19 mouse cellular contexts compared by ENCODE assay signal in the genomic region with DNA sequence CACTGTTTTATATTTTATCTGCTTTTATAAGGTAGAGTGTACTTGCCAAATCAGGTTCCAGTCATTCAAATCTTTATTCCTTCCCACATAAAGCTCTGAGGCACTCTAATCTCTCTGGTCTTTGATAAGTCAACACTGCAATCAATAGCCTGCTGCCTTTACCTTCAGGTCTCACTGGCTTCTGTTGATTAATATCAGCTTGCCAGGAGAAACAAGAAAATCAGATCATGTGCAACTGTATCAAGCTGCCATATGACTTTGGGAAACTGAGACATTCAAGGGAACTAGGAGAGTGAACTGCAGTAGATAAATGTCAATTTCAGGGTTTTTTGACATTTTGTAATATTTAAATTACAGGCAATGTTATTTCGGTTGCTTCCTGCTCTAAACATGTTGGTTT.
DNase-seq lines count a peak whose midpoint lies in the region; ATAC-seq and TF ChIP-seq lines count a peak whose summit lies in the region.
"Had no signal": no experiment of that assay in that cellular context is flagged by ENCODE, and none has a peak within 500 bp of the region (broad histone marks: within the 10 kb centered on the region; RNA-seq: fewer than 3 reads in every experiment).

No protein-coding gene starts in this region.

- peaks cover 10% of the 10 kb centered on the region; the same call in 1 of the 2 replicates for H3K4me1 ChIP-seq in hindbrain, embryonic 14.5 days (replicated peaks; ENCODE audit: control insufficient read depth, insufficient read depth, low read length)
- peaks cover 19% of the 10 kb centered on the region for H3K4me1 ChIP-seq in midbrain, embryonic 13.5 days (replicated peaks)
- H3K4me1 ChIP-seq in stomach, postnatal 0 days (replicated peaks; ENCODE audit: control insufficient read depth, insufficient read depth), result no peaks in the 10 kb centered on the region
- H3K4me1 ChIP-seq: embryonic facial prominence, embryonic 15.5 days; heart, embryonic 15.5 days; liver, embryonic 12.5 days had no signal

- no peak for TF ChIP-seq CTCF in left cerebral cortex, adult 2 months (IDR thresholded peaks at IDR 0.05)
- TF ChIP-seq CTCF in stomach, postnatal 0 days (IDR thresholded peaks at IDR 0.05; ENCODE audit: low read depth), result no peak

- intact Hi-C loops in left cerebral cortex, adult 2 months (cut with DNase I), result no loop called here
- intact Hi-C loops in heart, postnatal 14 days (cut with DNase I), result no loop called here

- DNase-seq in left cerebral cortex, adult 2 months (ENCODE audit: extremely low spot score in 1 of 2, low spot score in 2 of 2), result no peak
- DNase-seq in left cerebral cortex, adult 9 months (ENCODE audit: low spot score in 2 of 2), result no peak
- DNase-seq in hindbrain, embryonic 14.5 days (ENCODE audit: low spot score), result no peak
- DNase-seq in stomach, postnatal 0 days (ENCODE audit: low spot score), result no peak
- no peak for DNase-seq in heart, postnatal 14 days
- no peak for DNase-seq in layer of hippocampus, postnatal 10 days (ENCODE audit: low spot score in 2 of 2)
- DNase-seq: cerebellum, adult 9-11 months; embryo, embryonic 11 days; gastrocnemius, postnatal 14 days; heart, adult 2 months; kidney, adult 9 months; kidney, postnatal 4 days; lung, embryonic 14.5 days; thymus, adult 18-20 months had no signal

- H3K27ac ChIP-seq in left cerebral cortex, adult 2 months, result peak overlapping the region; percentile 89
- H3K27ac ChIP-seq in hindbrain, embryonic 14.5 days, result peak overlapping the region; percentile 66
- peak overlapping the region; percentile 57 for H3K27ac ChIP-seq in midbrain, embryonic 13.5 days
- H3K27ac ChIP-seq in stomach, postnatal 0 days (replicated peaks), result no peak overlapping the region
- H3K27ac ChIP-seq: embryonic facial prominence, embryonic 15.5 days; heart, adult 2 months; heart, embryonic 15.5 days; liver, embryonic 12.5 days had no signal

- H3K9ac ChIP-seq in hindbrain, embryonic 14.5 days, result peak overlapping the region; percentile 39
- H3K9ac ChIP-seq in midbrain, embryonic 13.5 days (replicated peaks), result no peak overlapping the region
- no peak overlapping the region for H3K9ac ChIP-seq in stomach, postnatal 0 days (ENCODE audit: low read length)
- H3K9ac ChIP-seq: embryonic facial prominence, embryonic 15.5 days; heart, embryonic 15.5 days; liver, embryonic 12.5 days; lung, embryonic 14.5 days had no signal

- no peaks in the 10 kb centered on the region for H3K36me3 ChIP-seq in hindbrain, embryonic 14.5 days (replicated peaks; ENCODE audit: control insufficient read depth, insufficient read depth)
- no peaks in the 10 kb centered on the region for H3K36me3 ChIP-seq in midbrain, embryonic 13.5 days
- H3K36me3 ChIP-seq in stomach, postnatal 0 days (ENCODE audit: control insufficient read depth, insufficient read depth, low read length), result no peaks in the 10 kb centered on the region
- H3K36me3 ChIP-seq: embryonic facial prominence, embryonic 15.5 days; heart, embryonic 15.5 days; liver, embryonic 12.5 days had no signal

- peak overlapping the region; percentile 39 for H3K4me3 ChIP-seq in left cerebral cortex, adult 2 months
- no peak overlapping the region for H3K4me3 ChIP-seq in hindbrain, embryonic 14.5 days (replicated peaks; ENCODE audit: low read length)
- peak overlapping the region; percentile 21; the same call in 1 of the 2 replicates for H3K4me3 ChIP-seq in midbrain, embryonic 13.5 days (replicated peaks)
- H3K4me3 ChIP-seq in stomach, postnatal 0 days (ENCODE audit: low read depth, low read length), result no peak overlapping the region
- H3K4me3 ChIP-seq: embryonic facial prominence, embryonic 15.5 days; heart, adult 2 months; heart, embryonic 15.5 days; liver, embryonic 12.5 days had no signal

- no peak for ATAC-seq in hindbrain, embryonic 14.5 days (ENCODE audit: low FRiP score)
- no peak for ATAC-seq in midbrain, embryonic 13.5 days
- ATAC-seq in stomach, postnatal 0 days (ENCODE audit: low FRiP score, low TSS enrichment), result no peak
- ATAC-seq: inflammation-experienced regulatory T-cells, adult 6 months; liver, embryonic 12.5 days had no signal

- no peak for TF ChIP-seq EP300 in stomach, postnatal 0 days (optimal IDR thresholded peaks at IDR 0.05)

- WGBS in hindbrain, embryonic 14.5 days, result 60% methylated on average over 1 of the region's 1 CpGs
- 57% methylated on average over 1 of the region's 1 CpGs for WGBS in midbrain, embryonic 13.5 days
- WGBS in stomach, postnatal 0 days, result 75% methylated on average over 1 of the region's 1 CpGs

- peak overlapping the region; percentile 47 for H3K4me2 ChIP-seq in hindbrain, embryonic 14.5 days (replicated peaks)
- H3K4me2 ChIP-seq in midbrain, embryonic 13.5 days (replicated peaks), result peak overlapping the region; percentile 43
- peak overlapping the region; percentile 25; the same call in 1 of the 2 replicates for H3K4me2 ChIP-seq in stomach, postnatal 0 days (replicated peaks; ENCODE audit: low read depth)
- H3K4me2 ChIP-seq: embryonic facial prominence, embryonic 15.5 days; heart, embryonic 15.5 days; liver, embryonic 12.5 days; lung, embryonic 14.5 days had no signal

- H3K27me3 ChIP-seq in hindbrain, embryonic 14.5 days (ENCODE audit: control insufficient read depth, insufficient read depth, low read length), result no peaks in the 10 kb centered on the region
- H3K27me3 ChIP-seq in midbrain, embryonic 13.5 days, result no peaks in the 10 kb centered on the region
- H3K27me3 ChIP-seq in stomach, postnatal 0 days (ENCODE audit: control insufficient read depth, insufficient read depth, low read length), result no peaks in the 10 kb centered on the region
- H3K27me3 ChIP-seq: embryonic facial prominence, embryonic 15.5 days; heart, embryonic 15.5 days; liver, embryonic 12.5 days had no signal

- no peaks in the 10 kb centered on the region for H3K9me3 ChIP-seq in hindbrain, embryonic 14.5 days (ENCODE audit: control insufficient read depth, low read length)
- no peaks in the 10 kb centered on the region for H3K9me3 ChIP-seq in midbrain, embryonic 13.5 days
- H3K9me3 ChIP-seq in stomach, postnatal 0 days (ENCODE audit: control insufficient read depth, low read length), result no peaks in the 10 kb centered on the region
- H3K9me3 ChIP-seq: embryonic facial prominence, embryonic 15.5 days; heart, embryonic 15.5 days; liver, embryonic 12.5 days had no signal

Comparison
In these comparisons a context has a peak if more than half of its experiments do, and no peak if none do; other contexts are left out.
1. H3K4me3 ChIP-seq: peak in left cerebral cortex, adult 2 months (single experiment) and midbrain, embryonic 13.5 days (single experiment); none in hindbrain, embryonic 14.5 days (single experiment) and stomach, postnatal 0 days (single experiment).
2. Peak in every context shown above with its lines, with median percentiles within 50 percentile points of each other: H3K4me2 ChIP-seq.